Mouse (Mus musculus): ENCODE data around the gene Cryab. TPM values are rescaled to one million over a fixed set of nuclear protein-coding genes. Genes with fewer than 3 reads are reported as not detected.

The Cryab gene
- polyA plus RNA-seq, 1 experiment, result 10.5 TPM

- WGBS, result 6% methylated on average over 36 of the region's 36 CpGs
- peaks cover 2% of the 10 kb centered on the region; the same call in 1 of the 2 replicates for H3K4me1 ChIP-seq (ENCODE audit: control insufficient read depth, insufficient read depth, low read length)
- no peak within 1 kb of the TSS for H3K27ac ChIP-seq (ENCODE audit: control insufficient read depth, insufficient read depth, low read depth, low read length, poor library complexity)
- peak within 1 kb of the TSS; percentile 54 for H3K4me3 ChIP-seq (replicated peaks; ENCODE audit: control insufficient read depth, low read depth, low read length)
- TF ChIP-seq CTCF (IDR thresholded peaks at IDR 0.05; ENCODE audit: control insufficient read depth, insufficient read depth, low read length) (no peak), POLR2A (IDR thresholded peaks at IDR 0.05; ENCODE audit: borderline replicate concordance, control insufficient read depth, low read depth, low read length) (no peak)
These were observed 11.9 kb upstream of the Cryab start, which contains the start of gene Dixdc1 for GRCm38 (mm10) chr9:50738914-50739870. Gene Dixdc1 (minus strand): TSS chr9:50739517.

DNA sequence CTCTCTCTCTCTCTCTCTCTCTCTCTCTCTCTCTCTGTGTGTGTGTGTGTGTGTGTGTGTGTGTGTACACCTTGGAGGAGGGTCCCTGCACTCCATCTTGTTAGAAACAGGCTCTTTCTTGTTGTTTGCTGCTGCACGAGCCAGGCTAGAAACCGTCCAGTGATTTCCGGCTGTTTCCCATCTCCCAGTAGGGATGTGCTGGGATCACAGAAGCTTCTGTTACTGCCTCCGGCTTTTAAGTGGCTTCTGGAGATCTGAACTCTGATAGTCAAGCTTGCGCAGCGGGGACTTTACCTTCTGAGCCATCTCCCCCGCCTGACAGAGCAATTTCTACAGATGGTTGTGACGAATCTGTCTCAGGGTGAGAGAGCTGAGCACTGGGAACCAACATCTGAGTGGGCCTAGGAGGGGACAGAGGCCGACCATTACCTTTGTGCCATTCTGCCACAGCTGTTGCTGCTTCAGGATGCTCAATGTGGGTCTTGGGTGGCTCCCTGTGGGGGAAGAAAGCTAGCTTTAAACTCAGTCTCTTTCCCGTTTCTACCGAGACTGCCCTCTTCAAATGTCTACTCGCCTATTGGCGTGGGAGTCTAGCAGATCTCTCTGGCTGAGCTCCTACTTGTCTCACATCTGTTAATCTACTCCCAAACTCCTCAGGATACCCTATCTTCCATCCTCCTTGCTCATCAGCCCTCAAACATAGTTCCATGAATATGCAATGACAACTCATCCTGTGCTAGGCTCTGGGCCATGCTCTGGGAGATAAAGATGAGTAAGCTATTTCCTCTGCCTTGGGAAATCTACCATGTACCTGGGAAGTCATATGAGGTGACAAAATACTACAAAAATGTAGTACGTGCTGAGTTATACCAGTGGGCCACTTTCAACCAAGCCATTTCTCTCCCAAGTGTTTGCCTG lies 10.0 kb upstream of the Cryab start:
- 83% methylated on average over 14 of the region's 14 CpGs for WGBS

DNA sequence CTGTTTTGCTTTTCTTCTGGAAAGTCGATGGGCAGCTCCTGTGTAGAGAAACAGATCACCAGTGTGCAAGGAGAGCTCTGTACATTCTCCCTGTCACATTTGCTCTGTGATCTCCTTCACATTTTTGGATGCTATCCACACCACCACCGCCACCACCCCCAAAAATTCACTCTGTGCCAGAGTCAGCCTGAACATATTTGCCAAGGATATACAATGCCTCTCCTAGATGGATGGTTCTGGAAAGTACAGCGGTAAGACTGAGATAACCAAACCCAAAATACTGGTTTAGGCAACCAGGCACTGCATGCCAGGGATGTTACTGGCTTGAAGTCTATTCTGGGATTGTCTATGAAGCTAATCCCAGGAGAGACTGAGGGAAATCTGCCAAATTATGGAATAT lies 8.9 kb upstream of the Cryab start:
- TF ChIP-seq POLR2A (IDR thresholded peaks at IDR 0.05; ENCODE audit: borderline replicate concordance, control insufficient read depth, low read depth, low read length), result no peak
- no peak for TF ChIP-seq CTCF (IDR thresholded peaks at IDR 0.05; ENCODE audit: control insufficient read depth, insufficient read depth, low read length)
- H3K4me1 ChIP-seq (ENCODE audit: control insufficient read depth, insufficient read depth, low read length), result peaks cover 2% of the 10 kb centered on the region; the same call in 1 of the 2 replicates
- no peak overlapping the region for H3K4me3 ChIP-seq (replicated peaks; ENCODE audit: control insufficient read depth, low read depth, low read length)
- H3K27ac ChIP-seq (ENCODE audit: control insufficient read depth, insufficient read depth, low read depth, low read length, poor library complexity), result no peak overlapping the region
- 69% methylated on average over 3 of the region's 3 CpGs for WGBS

More for the DNA sequence above, 10.0 kb upstream of the Cryab start:
- TF ChIP-seq POLR2A (IDR thresholded peaks at IDR 0.05; ENCODE audit: borderline replicate concordance, control insufficient read depth, low read depth, low read length), result no peak
- no peak for TF ChIP-seq CTCF (IDR thresholded peaks at IDR 0.05; ENCODE audit: control insufficient read depth, insufficient read depth, low read length)
- H3K27ac ChIP-seq (ENCODE audit: control insufficient read depth, insufficient read depth, low read depth, low read length, poor library complexity), result no peak overlapping the region
- H3K4me1 ChIP-seq (ENCODE audit: control insufficient read depth, insufficient read depth, low read length), result peaks cover 2% of the 10 kb centered on the region; the same call in 1 of the 2 replicates
- H3K4me3 ChIP-seq (replicated peaks; ENCODE audit: control insufficient read depth, low read depth, low read length), result no peak overlapping the region

- Histone ChIP-seq H3K4me1 (ENCODE audit: control insufficient read depth, insufficient read depth, low read length) (peaks cover 2% of the 10 kb centered on the region; the same call in 1 of the 2 replicates), H3K4me3 (replicated peaks; ENCODE audit: control insufficient read depth, low read depth, low read length) (no peak overlapping the region), H3K27ac (ENCODE audit: control insufficient read depth, insufficient read depth, low read depth, low read length, poor library complexity) (no peak overlapping the region)
- 35% methylated on average over 2 of the region's 2 CpGs for WGBS
- TF ChIP-seq POLR2A (IDR thresholded peaks at IDR 0.05; ENCODE audit: borderline replicate concordance, control insufficient read depth, low read depth, low read length) (no peak), CTCF (IDR thresholded peaks at IDR 0.05; ENCODE audit: control insufficient read depth, insufficient read depth, low read length) (no peak)
These were observed 8.4 kb upstream of the Cryab start for GRCm38 (mm10) chr9:50742744-50743143.

GRCm38 (mm10) chr9:50745806-50746205 lies 5.3 kb upstream of the Cryab start:
- no peak overlapping the region for H3K27ac ChIP-seq (ENCODE audit: control insufficient read depth, insufficient read depth, low read depth, low read length, poor library complexity)
- TF ChIP-seq POLR2A (IDR thresholded peaks at IDR 0.05; ENCODE audit: borderline replicate concordance, control insufficient read depth, low read depth, low read length), result no peak
- TF ChIP-seq CTCF (IDR thresholded peaks at IDR 0.05; ENCODE audit: control insufficient read depth, insufficient read depth, low read length), result no peak
- WGBS, result 55% methylated on average over 7 of the region's 7 CpGs
- no peak overlapping the region for H3K4me3 ChIP-seq (replicated peaks; ENCODE audit: control insufficient read depth, low read depth, low read length)
- no peaks in the 10 kb centered on the region for H3K4me1 ChIP-seq (ENCODE audit: control insufficient read depth, insufficient read depth, low read length)

GRCm38 (mm10) chr9:50746214-50746677 lies 4.9 kb upstream of the Cryab start, which contains the start of gene 2310030G06Rik:
Gene 2310030G06Rik (minus strand): TSS chr9:50746536.
- Histone ChIP-seq H3K4me1 (ENCODE audit: control insufficient read depth, insufficient read depth, low read length) (no peaks in the 10 kb centered on the region), H3K4me3 (replicated peaks; ENCODE audit: control insufficient read depth, low read depth, low read length) (no peak within 1 kb of the TSS), H3K27ac (ENCODE audit: control insufficient read depth, insufficient read depth, low read depth, low read length, poor library complexity) (no peak within 1 kb of the TSS)
- WGBS, result 18% methylated on average over 19 of the region's 19 CpGs
- no peak for TF ChIP-seq CTCF (IDR thresholded peaks at IDR 0.05; ENCODE audit: control insufficient read depth, insufficient read depth, low read length)
- no peak for TF ChIP-seq POLR2A (IDR thresholded peaks at IDR 0.05; ENCODE audit: borderline replicate concordance, control insufficient read depth, low read depth, low read length)

GRCm38 (mm10) chr9:50750706-50751105 lies 419 bp upstream of the Cryab start:
- TF ChIP-seq CTCF (IDR thresholded peaks at IDR 0.05; ENCODE audit: control insufficient read depth, insufficient read depth, low read length) (no peak), POLR2A (IDR thresholded peaks at IDR 0.05; ENCODE audit: borderline replicate concordance, control insufficient read depth, low read depth, low read length) (no peak)
- no peak overlapping the region for H3K4me3 ChIP-seq (replicated peaks; ENCODE audit: control insufficient read depth, low read depth, low read length)
- H3K4me1 ChIP-seq (ENCODE audit: control insufficient read depth, insufficient read depth, low read length), result no peaks in the 10 kb centered on the region
- H3K27ac ChIP-seq (ENCODE audit: control insufficient read depth, insufficient read depth, low read depth, low read length, poor library complexity), result no peak overlapping the region
- 88% methylated on average over 6 of the region's 6 CpGs for WGBS

Data from bone marrow, adult 2 months (tissue).